Comparison of ENCODE assay signal across 7 mouse cellular contexts in the genomic region with DNA sequence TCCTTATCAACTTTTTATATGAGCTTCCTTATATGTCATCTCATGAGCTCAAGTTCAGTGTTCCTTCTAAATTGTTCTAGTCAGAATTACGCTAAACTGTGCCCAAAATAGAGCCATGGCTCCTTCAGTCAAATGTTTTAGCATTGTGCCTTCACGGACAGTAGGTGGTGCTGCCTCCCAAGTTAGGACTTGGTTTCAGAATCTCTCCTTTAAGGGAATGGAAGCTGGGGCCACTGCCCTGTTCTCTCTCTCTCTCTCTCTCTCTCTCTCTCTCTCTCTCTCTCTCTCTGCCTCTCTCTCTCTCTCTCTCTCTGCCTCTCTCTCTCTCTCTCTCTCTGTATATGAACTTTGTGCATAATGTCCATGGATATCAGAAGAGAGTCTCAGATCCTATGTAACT. TPM values are rescaled to one million over a fixed set of nuclear protein-coding genes. Genes with fewer than 3 reads are reported as not detected.
A peak's percentile ranks its signal among the peaks of the same experiment; 100 is the strongest.
DNase-seq lines count a peak whose midpoint lies in the region; ATAC-seq and TF ChIP-seq lines count a peak whose summit lies in the region.

No protein-coding gene starts in this region.

- POLR2A ChIA-PET in Patski (lab: Charles Lee), result interaction anchor here (0.7 kb wide), 1 partner anchor 54 kb away, joined by 3 read pairs; no protein-coding TSS in a partner anchor

- H3K4me1 ChIP-seq in lung, embryonic 16.5 days (replicated peaks; ENCODE audit: control insufficient read depth, insufficient read depth, low read length), result no peaks in the 10 kb centered on the region

- H3K9ac ChIP-seq in lung, embryonic 16.5 days (ENCODE audit: low read length), result no peak overlapping the region

- no peak overlapping the region for H3K4me3 ChIP-seq in left cerebral cortex, adult 2 months
- no peak overlapping the region for H3K4me3 ChIP-seq in lung, embryonic 16.5 days (ENCODE audit: low read length)

- peak; percentile 34 to 45 for DNase-seq in left cerebral cortex, adult 2 months (ENCODE audit: extremely low spot score in 1 of 2, low spot score in 2 of 2)
- no peak for DNase-seq in left cerebral cortex, adult 11 months (ENCODE audit: low spot score)
- no peak for DNase-seq in Patski (ENCODE audit: low read depth, low spot score)
- peak; percentile 40 for DNase-seq in kidney, adult 9 months
- DNase-seq in retina, postnatal 7 days (ENCODE audit: low read depth, low spot score), result peak; percentile 17

- ATAC-seq in Patski, result peak; percentile 80
- ATAC-seq in common myeloid progenitor, adult 5-6 weeks (replicated peaks; ENCODE audit: low read depth, poor library complexity, severe bottlenecking), result peak; percentile 86
- ATAC-seq in lung, embryonic 16.5 days (ENCODE audit: low read depth), result 0 out of 2 replicates have a peak, but pooled peaks have one; percentile 41

- in situ Hi-C loops in Patski (cut with MboI; ENCODE audit: low pct_unique_long_range_greater_than_20kb), result loop anchor here (5.0 kb wide), 2 partner anchors 160 to 310 kb away; partner anchors contain the start of gene Olfr94

- WGBS in lung, embryonic 16.5 days, result 13% methylated on average over 2 of the region's 2 CpGs

- no peak overlapping the region for H3K4me2 ChIP-seq in lung, embryonic 16.5 days (ENCODE audit: low read depth, low read length)

- intact Hi-C loops in left cerebral cortex, adult 2 months (cut with DNase I), result loop anchor here (1.0 to 2.0 kb wide), 3 partner anchors 22 to 311 kb away; no protein-coding TSS in a partner anchor

- CTCF ChIA-PET in Patski (lab: Charles Lee), result interaction anchor here (0.7 to 5.9 kb wide), 27 partner anchors 9 to 312 kb away, joined by 3 to 51 read pairs (median 5); no protein-coding TSS in a partner anchor

- H3K27me3 ChIP-seq in Patski, result peaks cover 20% of the 10 kb centered on the region
- no peaks in the 10 kb centered on the region for H3K27me3 ChIP-seq in lung, embryonic 16.5 days (ENCODE audit: control insufficient read depth, insufficient read depth, low read depth, low read length)

- H3K9me3 ChIP-seq in lung, embryonic 16.5 days (ENCODE audit: control insufficient read depth, low read length), result no peaks in the 10 kb centered on the region

- TF ChIP-seq CTCF in left cerebral cortex, adult 2 months (IDR thresholded peaks at IDR 0.05), result peak; percentile 70
- peak; percentile 87 for TF ChIP-seq CTCF in Patski (IDR thresholded peaks at IDR 0.05)

- no peaks in the 10 kb centered on the region for H3K36me3 ChIP-seq in lung, embryonic 16.5 days (ENCODE audit: control insufficient read depth, insufficient read depth, low read length)

- H3K27ac ChIP-seq in left cerebral cortex, adult 2 months, result no peak overlapping the region
- no peak overlapping the region for H3K27ac ChIP-seq in lung, embryonic 16.5 days (ENCODE audit: low read length)

RNA-seq across cellular contexts. Expression of gene Trim40, which starts 2.4 kb away (rescaled TPM):
- total RNA-seq in left cerebral cortex, adult 2 months (2021), result not detected
- polyA plus RNA-seq in Patski (2021), result not detected
- total RNA-seq in common myeloid progenitor, adult 5-6 weeks (2017), result not detected in 2 replicates
- not detected in 2 replicates for polyA plus RNA-seq in lung, embryonic 16.5 days (2015; fragmentation: Nextera tagmentation; extraction: Ambion mirVana)

RNA-seq across cellular contexts. Expression of gene Trim31, which starts 5.6 kb away (rescaled TPM):
- not detected for total RNA-seq in left cerebral cortex, adult 2 months (2021)
- not detected for polyA plus RNA-seq in Patski (2021)
- not detected in 2 replicates for total RNA-seq in common myeloid progenitor, adult 5-6 weeks (2017)
- 0.13 TPM in 1 of 2 replicates, not detected in the other for polyA plus RNA-seq in lung, embryonic 16.5 days (2015; fragmentation: Nextera tagmentation; extraction: Ambion mirVana)

RNA-seq across cellular contexts. Expression of gene Trim10, which starts 23.0 kb away (rescaled TPM):
- total RNA-seq in left cerebral cortex, adult 2 months (2021), result not detected
- polyA plus RNA-seq in Patski (2021), result 0.04 TPM
- 4.3 and 8.9 TPM in 2 replicates for total RNA-seq in common myeloid progenitor, adult 5-6 weeks (2017)
- polyA plus RNA-seq in lung, embryonic 16.5 days (2015; fragmentation: Nextera tagmentation; extraction: Ambion mirVana), result 3.2 and 5.1 TPM in 2 replicates

RNA-seq across cellular contexts. Expression of gene Trim15, which starts 25.4 kb away (rescaled TPM):
- not detected for total RNA-seq in left cerebral cortex, adult 2 months (2021)
- 0.31 TPM for polyA plus RNA-seq in Patski (2021)
- 0.18 TPM in 1 of 2 replicates, not detected in the other for total RNA-seq in common myeloid progenitor, adult 5-6 weeks (2017)
- polyA plus RNA-seq in lung, embryonic 16.5 days (2015; fragmentation: Nextera tagmentation; extraction: Ambion mirVana), result 0.14 TPM in 1 of 2 replicates, not detected in the other

RNA-seq across cellular contexts. Expression of gene Rnf39, which starts 50.4 kb away (rescaled TPM):
- 10 to 100 TPM in 1 of 2 experiments, 1 to 10 TPM in 1; 8.2 to 12.5 TPM for total RNA-seq in left cerebral cortex, adult 2 months (2021)
- 0.45 TPM for polyA plus RNA-seq in Patski (2021)
- 0.05 TPM in 1 of 2 replicates, not detected in the other for total RNA-seq in common myeloid progenitor, adult 5-6 weeks (2017)
- polyA plus RNA-seq in lung, embryonic 16.5 days (2015; fragmentation: Nextera tagmentation; extraction: Ambion mirVana), result 0.65 and 1.7 TPM in 2 replicates

Comparison
In these comparisons a context has a peak if more than half of its experiments do, and no peak if none do; other contexts are left out.
1. DNase-seq: peak in left cerebral cortex, adult 2 months (2 of 2), kidney, adult 9 months (single experiment) and retina, postnatal 7 days (single experiment); none in left cerebral cortex, adult 11 months (single experiment) and Patski (single experiment).
2. Peak in every context shown above with its lines, with median percentiles within 50 percentile points of each other: ATAC-seq.